Mouse (Mus musculus) liver, adult (tissue): ENCODE results near the gene Gm13271.
"Not testable (repeated sequence)": the region's sequence is repeated elsewhere in the genome, so short reads cannot be mapped to it uniquely, and the experiment has no call there.

Experiments used
- GATA4 ChIP-seq: IDR thresholded peaks from 2 replicates; pipeline ENCODE4 v1.6.1; 2014; ENCODE audit warnings: mild to moderate bottlenecking, low read length; ENCODE audit not compliant: insufficient replicate concordance

Gene Gm13271

GRCm38 (mm10) chr4:88754818-88755340, at the start of gene Gm13271:
Gm13271 (plus strand) TSS chr4:88754868.
- TF ChIP-seq GATA4: not testable (repeated sequence)

- TF ChIP-seq GATA4: no peak
Measured at GRCm38 (mm10) chr4:88705924-88706323, 48.7 kb upstream of the Gm13271 start.

- no peak for TF ChIP-seq GATA4
Measured at GRCm38 (mm10) chr4:88707128-88707826, 47.4 kb upstream of the Gm13271 start.

- no peak for TF ChIP-seq GATA4
Measured at GRCm38 (mm10) chr4:88714281-88714680, 40.4 kb upstream of the Gm13271 start.

GRCm38 (mm10) chr4:88715059-88715458, 39.6 kb upstream of the Gm13271 start:
- TF ChIP-seq GATA4: no peak

- TF ChIP-seq GATA4: no peak
Measured at GRCm38 (mm10) chr4:88718715-88719114, 36.0 kb upstream of the Gm13271 start.

GRCm38 (mm10) chr4:88721791-88722721, 32.6 kb upstream of the Gm13271 start, which contains the start of the genes Gm26566 and Klhl9:
Gm26566 (plus strand) TSS chr4:88721805.
Klhl9 (minus strand) TSS chr4:88722465.
- peak; percentile 46; the same call in 1 of the 2 replicates for TF ChIP-seq GATA4

- TF ChIP-seq GATA4: no peak
Measured at GRCm38 (mm10) chr4:88723497-88724090, 31.1 kb upstream of the Gm13271 start.

GRCm38 (mm10) chr4:88726727-88727126, 27.9 kb upstream of the Gm13271 start:
- TF ChIP-seq GATA4: no peak

- TF ChIP-seq GATA4: no peak
Measured at GRCm38 (mm10) chr4:88727324-88727723, 27.3 kb upstream of the Gm13271 start.

- no peak for TF ChIP-seq GATA4
Measured at GRCm38 (mm10) chr4:88738480-88738879, 16.2 kb upstream of the Gm13271 start.

- no peak for TF ChIP-seq GATA4
Measured at GRCm38 (mm10) chr4:88739036-88739435, 15.6 kb upstream of the Gm13271 start.

GRCm38 (mm10) chr4:88741426-88741825, 13.2 kb upstream of the Gm13271 start:
- no peak for TF ChIP-seq GATA4

- TF ChIP-seq GATA4: no peak
Measured at GRCm38 (mm10) chr4:88742771-88743371, 11.8 kb upstream of the Gm13271 start.

- TF ChIP-seq GATA4: no peak
Measured at GRCm38 (mm10) chr4:88744207-88744606, 10.5 kb upstream of the Gm13271 start.
